Mouse (Mus musculus) activated CD4-positive, CD25-positive, alpha-beta regulatory T cell (primary cell): ENCODE results near the gene Orc2. TPM values are rescaled to one million over a fixed set of nuclear protein-coding genes. Genes with fewer than 3 reads are reported as not detected.

Experiments
- polyA plus RNA-seq, 2 experiments: library from polyadenylated mRNA; unstranded; fragments of 100-300 nt; shearing (Covaris generic); gene quantifications; one replicate each; pipeline ENCODE4 v1.2.1; 2017

Orc2 gene
- polyA plus RNA-seq, result 10 to 100 TPM; 15.0 to 37.5 TPM

DNA sequence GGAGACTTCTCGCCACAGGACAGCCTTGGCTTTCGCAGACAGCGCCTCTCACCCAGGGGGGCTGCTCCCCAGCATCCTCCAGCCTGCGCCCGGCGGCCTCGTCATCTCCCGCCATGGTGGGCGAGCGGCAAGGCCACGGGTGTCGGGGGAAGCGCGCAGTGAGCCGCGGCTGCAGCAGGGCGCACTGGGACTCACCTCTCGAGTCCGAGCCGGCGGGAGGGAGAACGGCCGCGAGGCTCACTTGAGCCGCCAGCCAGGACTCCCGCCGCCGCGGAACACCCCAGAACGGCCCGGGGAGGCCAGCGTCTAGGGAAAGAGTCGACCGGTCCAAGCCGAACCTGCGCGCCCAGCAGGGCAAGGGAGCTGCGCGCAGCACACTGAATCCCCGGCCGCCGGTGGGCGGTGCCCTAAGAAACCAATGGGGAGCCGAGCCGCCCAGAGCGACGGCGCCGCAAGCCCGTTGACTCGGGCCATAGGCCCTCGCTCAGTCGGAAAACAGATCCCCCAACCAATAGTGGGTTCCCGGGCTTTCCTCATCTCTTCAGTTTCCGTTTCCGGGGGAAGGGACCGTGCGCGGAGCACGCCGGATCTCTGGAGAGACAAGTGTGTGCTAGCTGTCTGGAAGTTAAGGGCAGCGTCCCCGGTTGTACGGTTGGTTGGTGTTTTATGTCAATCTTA lies at the start of gene Orc2:
Gene Orc2 (minus strand): TSS at position 533 of the 678 bp plus-strand sequence.

GRCm38 (mm10) chr1:58445143-58445722 lies 59.7 kb downstream of the Orc2 start, which contains the start of the genes Nif3l1 and Ppil3:
Gene Nif3l1, plus strand, starts transcription at chr1:58445151.
Gene Ppil3, minus strand, starts transcription at chr1:58445486.

GRCm38 (mm10) chr1:58423371-58424248 lies 81.3 kb downstream of the Orc2 start, which contains the start of gene Clk1:
Gene Clk1, minus strand, starts transcription at chr1:58424066.

Other genes starting within 250 kb of the Orc2 start
- gene Aox2, start 226.8 kb downstream of the Orc2 start, polyA plus RNA-seq, result under 1 TPM in 1 of 2 experiments, not detected in 1; 0.04 TPM
- 100 to 1,000 TPM; 368 to 421 TPM for gene Bzw1, start 112.2 kb downstream of the Orc2 start, polyA plus RNA-seq
- 100 to 1,000 TPM; 311 to 364 TPM for gene Clk1, start 81.0 kb downstream of the Orc2 start, polyA plus RNA-seq
- 10 to 100 TPM; 35.9 to 36.3 TPM for gene Nif3l1, start 60.0 kb downstream of the Orc2 start, polyA plus RNA-seq
- 10 to 100 TPM; 56.9 to 69.5 TPM for gene Ppil3, start 59.6 kb downstream of the Orc2 start, polyA plus RNA-seq
- 1 to 10 TPM; 6.8 to 9.0 TPM for gene Fam126b, start 81.2 kb upstream of the Orc2 start, polyA plus RNA-seq
- gene Ndufb3, start 81.3 kb upstream of the Orc2 start, polyA plus RNA-seq, result 100 to 1,000 TPM; 126 to 149 TPM
- under 1 TPM in 1 of 2 experiments, not detected in 1; 0.57 TPM for gene Als2cr12, start 190.9 kb upstream of the Orc2 start, polyA plus RNA-seq
- 100 to 1,000 TPM; 110 to 152 TPM for gene Cflar, start 206.4 kb upstream of the Orc2 start, polyA plus RNA-seq